Mouse (Mus musculus): ENCODE measurements around the gene Cacul1. TPM values are rescaled to one million over a fixed set of nuclear protein-coding genes. Genes with fewer than 3 reads are reported as not detected.
"Not testable (repeated sequence)": the region's sequence is repeated elsewhere in the genome, so short reads cannot be mapped to it uniquely, and the experiment has no call there.

Cacul1 gene
- polyA plus RNA-seq (2012; rRNA removed) = 21.7 and 21.8 TPM in 2 replicates

- 1% methylated on average over 63 of the region's 64 CpGs for WGBS
- Histone ChIP-seq H3K27ac (ENCODE audit: insufficient read depth, low read length) (peak within 1 kb of the TSS; percentile 78), H3K4me3 (replicated peaks; ENCODE audit: insufficient read depth, low read depth, low read length) (peak within 1 kb of the TSS; percentile 88), H3K4me1 (ENCODE audit: control insufficient read depth, insufficient read depth, low read length) (peaks cover 8% of the 10 kb centered on the region), H3K27me3 (ENCODE audit: control insufficient read depth, insufficient read depth, low read length) (no peaks in the 10 kb centered on the region)
- no peak for TF ChIP-seq CTCF (IDR thresholded peaks at IDR 0.05; ENCODE audit: borderline replicate concordance, insufficient read depth, low read depth, low read length)
- TF ChIP-seq POLR2A (IDR thresholded peaks at IDR 0.05; ENCODE audit: borderline replicate concordance, insufficient read depth, low read length) = peak; percentile 50; the same call in 1 of the 2 replicates
- DNase-seq = peak; percentile 96 to 97
Observed at GRCm38 (mm10) chr19:60580582-60581339, at the start of gene Cacul1. Cacul1 (minus strand) TSS chr19:60581025.

- peaks cover 6% of the 10 kb centered on the region for H3K4me1 ChIP-seq (ENCODE audit: control insufficient read depth, insufficient read depth, low read length)
- WGBS = 23% methylated on average over 4 of the region's 4 CpGs
- H3K4me3 ChIP-seq (replicated peaks; ENCODE audit: insufficient read depth, low read depth, low read length) = no peak overlapping the region
- H3K27ac ChIP-seq (ENCODE audit: insufficient read depth, low read length) = no peak overlapping the region
- TF ChIP-seq CTCF (IDR thresholded peaks at IDR 0.05; ENCODE audit: borderline replicate concordance, insufficient read depth, low read depth, low read length) (no peak), POLR2A (IDR thresholded peaks at IDR 0.05; ENCODE audit: borderline replicate concordance, insufficient read depth, low read length) (no peak)
- H3K27me3 ChIP-seq (ENCODE audit: control insufficient read depth, insufficient read depth, low read length) = no peaks in the 10 kb centered on the region; the same call in 1 of the 2 replicates
- DNase-seq = no peak
Observed at GRCm38 (mm10) chr19:60619420-60619819, 38.6 kb upstream of the Cacul1 start.

GRCm38 (mm10) chr19:60617007-60617406 lies 36.2 kb upstream of the Cacul1 start:
- no peak for DNase-seq
- Histone ChIP-seq H3K4me3 (replicated peaks; ENCODE audit: insufficient read depth, low read depth, low read length) (no peak overlapping the region), H3K4me1 (ENCODE audit: control insufficient read depth, insufficient read depth, low read length) (peaks cover 6% of the 10 kb centered on the region), H3K27ac (ENCODE audit: insufficient read depth, low read length) (no peak overlapping the region), H3K27me3 (ENCODE audit: control insufficient read depth, insufficient read depth, low read length) (no peaks in the 10 kb centered on the region; the same call in 1 of the 2 replicates)
- TF ChIP-seq POLR2A (IDR thresholded peaks at IDR 0.05; ENCODE audit: borderline replicate concordance, insufficient read depth, low read length) = no peak
- no peak for TF ChIP-seq CTCF (IDR thresholded peaks at IDR 0.05; ENCODE audit: borderline replicate concordance, insufficient read depth, low read depth, low read length)
- 69% methylated on average over 1 of the region's 1 CpGs for WGBS

- TF ChIP-seq POLR2A (IDR thresholded peaks at IDR 0.05; ENCODE audit: borderline replicate concordance, insufficient read depth, low read length) (no peak), CTCF (IDR thresholded peaks at IDR 0.05; ENCODE audit: borderline replicate concordance, insufficient read depth, low read depth, low read length) (no peak)
- peak; percentile 82 to 87 for DNase-seq
- Histone ChIP-seq H3K4me3 (replicated peaks; ENCODE audit: insufficient read depth, low read depth, low read length) (no peak overlapping the region), H3K4me1 (ENCODE audit: control insufficient read depth, insufficient read depth, low read length) (peaks cover 6% of the 10 kb centered on the region), H3K27ac (ENCODE audit: insufficient read depth, low read length) (no peak overlapping the region), H3K27me3 (ENCODE audit: control insufficient read depth, insufficient read depth, low read length) (no peaks in the 10 kb centered on the region; the same call in 1 of the 2 replicates)
- WGBS = 3% methylated on average over 5 of the region's 5 CpGs
Observed at GRCm38 (mm10) chr19:60615470-60616200, 34.8 kb upstream of the Cacul1 start.

- Histone ChIP-seq H3K27ac (ENCODE audit: insufficient read depth, low read length) (no peak overlapping the region), H3K4me1 (ENCODE audit: control insufficient read depth, insufficient read depth, low read length) (peaks cover 6% of the 10 kb centered on the region), H3K27me3 (ENCODE audit: control insufficient read depth, insufficient read depth, low read length) (no peaks in the 10 kb centered on the region; the same call in 1 of the 2 replicates), H3K4me3 (replicated peaks; ENCODE audit: insufficient read depth, low read depth, low read length) (no peak overlapping the region)
- WGBS = 35% methylated on average over 12 of the region's 12 CpGs
- TF ChIP-seq CTCF (IDR thresholded peaks at IDR 0.05; ENCODE audit: borderline replicate concordance, insufficient read depth, low read depth, low read length) = peak; percentile 52; the same call in 1 of the 2 replicates
- no peak for TF ChIP-seq POLR2A (IDR thresholded peaks at IDR 0.05; ENCODE audit: borderline replicate concordance, insufficient read depth, low read length)
- DNase-seq = peak in 1 of 2 experiments; percentile 17
Observed at GRCm38 (mm10) chr19:60611525-60612215, 30.8 kb upstream of the Cacul1 start.

- 51% methylated on average over 5 of the region's 5 CpGs for WGBS
- no peak for TF ChIP-seq POLR2A (IDR thresholded peaks at IDR 0.05; ENCODE audit: borderline replicate concordance, insufficient read depth, low read length)
- TF ChIP-seq CTCF (IDR thresholded peaks at IDR 0.05; ENCODE audit: borderline replicate concordance, insufficient read depth, low read depth, low read length) = 0 out of 2 replicates have a peak, but pooled peaks have one; percentile 18
- no peaks in the 10 kb centered on the region for H3K4me1 ChIP-seq (ENCODE audit: control insufficient read depth, insufficient read depth, low read length)
Observed at GRCm38 (mm10) chr19:60608766-60609165, 27.9 kb upstream of the Cacul1 start.

GRCm38 (mm10) chr19:60603586-60603985 lies 22.8 kb upstream of the Cacul1 start:
- H3K27me3 ChIP-seq (ENCODE audit: control insufficient read depth, insufficient read depth, low read length) = no peaks in the 10 kb centered on the region; the same call in 1 of the 2 replicates
- DNase-seq = no peak
- no peak for TF ChIP-seq CTCF (IDR thresholded peaks at IDR 0.05; ENCODE audit: borderline replicate concordance, insufficient read depth, low read depth, low read length)
- no peak for TF ChIP-seq POLR2A (IDR thresholded peaks at IDR 0.05; ENCODE audit: borderline replicate concordance, insufficient read depth, low read length)
- no peaks in the 10 kb centered on the region for H3K4me1 ChIP-seq (ENCODE audit: control insufficient read depth, insufficient read depth, low read length)
- 7% methylated on average over 3 of the region's 3 CpGs for WGBS
- no peak overlapping the region for H3K27ac ChIP-seq (ENCODE audit: insufficient read depth, low read length)
- no peak overlapping the region for H3K4me3 ChIP-seq (replicated peaks; ENCODE audit: insufficient read depth, low read depth, low read length)

More at GRCm38 (mm10) chr19:60608766-60609165, 27.9 kb upstream of the Cacul1 start:
- H3K27ac ChIP-seq (ENCODE audit: insufficient read depth, low read length) = no peak overlapping the region
- H3K4me3 ChIP-seq (replicated peaks; ENCODE audit: insufficient read depth, low read depth, low read length) = no peak overlapping the region
- no peak for DNase-seq
- H3K27me3 ChIP-seq (ENCODE audit: control insufficient read depth, insufficient read depth, low read length) = no peaks in the 10 kb centered on the region; the same call in 1 of the 2 replicates

- H3K4me3 ChIP-seq (replicated peaks; ENCODE audit: insufficient read depth, low read depth, low read length); DNase-seq; H3K4me1 ChIP-seq (ENCODE audit: control insufficient read depth, insufficient read depth, low read length); H3K27ac ChIP-seq (ENCODE audit: insufficient read depth, low read length); H3K27me3 ChIP-seq (ENCODE audit: control insufficient read depth, insufficient read depth, low read length): not testable (repeated sequence)
- WGBS = 100% methylated on average over 1 of the region's 1 CpGs
Observed at GRCm38 (mm10) chr19:60602066-60602465, 21.2 kb upstream of the Cacul1 start.
